Mouse (Mus musculus): Measurements from ENCODE around the gene Tanc1. TPM values are rescaled to one million over a fixed set of nuclear protein-coding genes. Genes with fewer than 3 reads are reported as not detected.

Gene Tanc1
- polyA plus RNA-seq, 1 experiment from 2014 or later = 24.8 TPM

GRCm38 (mm10) chr2:59733410-59733809, 121.6 kb downstream of the Tanc1 start:
- Histone ChIP-seq H3K36me3 (ENCODE audit: control insufficient read depth, insufficient read depth, low read length) (no peaks in the 10 kb centered on the region), H3K9ac (ENCODE audit: low read length) (no peak overlapping the region), H3K9me3 (ENCODE audit: control insufficient read depth, low read length) (no peaks in the 10 kb centered on the region), H3K4me3 (ENCODE audit: low read depth, low read length) (no peak overlapping the region), H3K27me3 (replicated peaks; ENCODE audit: control insufficient read depth, insufficient read depth, low read length) (no peaks in the 10 kb centered on the region), H3K4me1 (replicated peaks; ENCODE audit: control insufficient read depth, insufficient read depth, low read length) (peaks cover 3% of the 10 kb centered on the region; the same call in 1 of the 2 replicates), H3K27ac (ENCODE audit: low read depth) (peak overlapping the region; percentile 45; the same call in 1 of the 2 replicates), H3K4me2 (ENCODE audit: low read length) (no peak overlapping the region)
- WGBS = 54% methylated on average over 5 of the region's 5 CpGs
- DNase-seq (ENCODE audit: low spot score) (no peak), ATAC-seq (replicated peaks; ENCODE audit: low FRiP score, low TSS enrichment, low read depth) (no peak)

- WGBS = 58% methylated on average over 10 of the region's 10 CpGs
- no peaks in the 10 kb centered on the region for H3K27me3 ChIP-seq (replicated peaks; ENCODE audit: control insufficient read depth, insufficient read depth, low read length)
- H3K36me3 ChIP-seq (ENCODE audit: control insufficient read depth, insufficient read depth, low read length) = no peaks in the 10 kb centered on the region
- no peak overlapping the region for H3K27ac ChIP-seq (ENCODE audit: low read depth)
- no peak overlapping the region for H3K4me2 ChIP-seq (ENCODE audit: low read length)
- DNase-seq (ENCODE audit: low spot score) = no peak
- 0 out of 2 replicates have a peak, but pooled peaks have one; percentile 40 for ATAC-seq (replicated peaks; ENCODE audit: low FRiP score, low TSS enrichment, low read depth)
- peaks cover 4% of the 10 kb centered on the region; the same call in 1 of the 2 replicates for H3K4me1 ChIP-seq (replicated peaks; ENCODE audit: control insufficient read depth, insufficient read depth, low read length)
- H3K4me3 ChIP-seq (ENCODE audit: low read depth, low read length) = no peak overlapping the region
- H3K9ac ChIP-seq (ENCODE audit: low read length) = no peak overlapping the region
- no peaks in the 10 kb centered on the region for H3K9me3 ChIP-seq (ENCODE audit: control insufficient read depth, low read length)
Measured at GRCm38 (mm10) chr2:59736401-59736898, 124.6 kb downstream of the Tanc1 start.

- no peak overlapping the region for H3K27ac ChIP-seq (ENCODE audit: low read depth)
- no peak for ATAC-seq (replicated peaks; ENCODE audit: low FRiP score, low TSS enrichment, low read depth)
- no peak for DNase-seq (ENCODE audit: low spot score)
- H3K4me1 ChIP-seq (replicated peaks; ENCODE audit: control insufficient read depth, insufficient read depth, low read length) = peaks cover 11% of the 10 kb centered on the region; the same call in 1 of the 2 replicates
- 83% methylated on average over 6 of the region's 6 CpGs for WGBS
- no peak overlapping the region for H3K4me3 ChIP-seq (ENCODE audit: low read depth, low read length)
- no peaks in the 10 kb centered on the region for H3K36me3 ChIP-seq (ENCODE audit: control insufficient read depth, insufficient read depth, low read length)
- no peaks in the 10 kb centered on the region for H3K27me3 ChIP-seq (replicated peaks; ENCODE audit: control insufficient read depth, insufficient read depth, low read length)
- no peak overlapping the region for H3K9ac ChIP-seq (ENCODE audit: low read length)
- no peak overlapping the region for H3K4me2 ChIP-seq (ENCODE audit: low read length)
- H3K9me3 ChIP-seq (ENCODE audit: control insufficient read depth, low read length) = no peaks in the 10 kb centered on the region
Measured at GRCm38 (mm10) chr2:59737368-59737767, 125.5 kb downstream of the Tanc1 start.

GRCm38 (mm10) chr2:59738356-59738755, 126.5 kb downstream of the Tanc1 start:
- H3K9ac ChIP-seq (ENCODE audit: low read length) = no peak overlapping the region
- 84% methylated on average over 5 of the region's 5 CpGs for WGBS
- H3K4me2 ChIP-seq (ENCODE audit: low read length) = no peak overlapping the region
- no peaks in the 10 kb centered on the region for H3K36me3 ChIP-seq (ENCODE audit: control insufficient read depth, insufficient read depth, low read length)
- H3K27me3 ChIP-seq (replicated peaks; ENCODE audit: control insufficient read depth, insufficient read depth, low read length) = no peaks in the 10 kb centered on the region
- no peaks in the 10 kb centered on the region for H3K9me3 ChIP-seq (ENCODE audit: control insufficient read depth, low read length)
- DNase-seq (ENCODE audit: low spot score) (no peak), ATAC-seq (replicated peaks; ENCODE audit: low FRiP score, low TSS enrichment, low read depth) (no peak)
- H3K4me3 ChIP-seq (ENCODE audit: low read depth, low read length) = no peak overlapping the region
- H3K4me1 ChIP-seq (replicated peaks; ENCODE audit: control insufficient read depth, insufficient read depth, low read length) = peaks cover 14% of the 10 kb centered on the region; the same call in 1 of the 2 replicates
- no peak overlapping the region for H3K27ac ChIP-seq (ENCODE audit: low read depth)

- Histone ChIP-seq H3K4me3 (ENCODE audit: low read depth, low read length) (no peak overlapping the region), H3K4me1 (replicated peaks; ENCODE audit: control insufficient read depth, insufficient read depth, low read length) (peaks cover 14% of the 10 kb centered on the region; the same call in 1 of the 2 replicates), H3K27me3 (replicated peaks; ENCODE audit: control insufficient read depth, insufficient read depth, low read length) (no peaks in the 10 kb centered on the region), H3K9me3 (ENCODE audit: control insufficient read depth, low read length) (no peaks in the 10 kb centered on the region), H3K36me3 (ENCODE audit: control insufficient read depth, insufficient read depth, low read length) (no peaks in the 10 kb centered on the region), H3K9ac (ENCODE audit: low read length) (no peak overlapping the region), H3K27ac (ENCODE audit: low read depth) (no peak overlapping the region), H3K4me2 (ENCODE audit: low read length) (no peak overlapping the region)
- ATAC-seq (replicated peaks; ENCODE audit: low FRiP score, low TSS enrichment, low read depth) = no peak
- no peak for DNase-seq (ENCODE audit: low spot score)
- WGBS = 74% methylated on average over 8 of the region's 8 CpGs
Measured at GRCm38 (mm10) chr2:59739036-59739435, 127.2 kb downstream of the Tanc1 start.

- WGBS = 70% methylated on average over 12 of the region's 12 CpGs
- Histone ChIP-seq H3K9ac (ENCODE audit: low read length) (no peak overlapping the region), H3K36me3 (ENCODE audit: control insufficient read depth, insufficient read depth, low read length) (no peaks in the 10 kb centered on the region), H3K4me1 (replicated peaks; ENCODE audit: control insufficient read depth, insufficient read depth, low read length) (peaks cover 14% of the 10 kb centered on the region; the same call in 1 of the 2 replicates), H3K4me3 (ENCODE audit: low read depth, low read length) (no peak overlapping the region), H3K9me3 (ENCODE audit: control insufficient read depth, low read length) (no peaks in the 10 kb centered on the region), H3K27me3 (replicated peaks; ENCODE audit: control insufficient read depth, insufficient read depth, low read length) (no peaks in the 10 kb centered on the region), H3K27ac (ENCODE audit: low read depth) (no peak overlapping the region), H3K4me2 (ENCODE audit: low read length) (no peak overlapping the region)
- no peak for ATAC-seq (replicated peaks; ENCODE audit: low FRiP score, low TSS enrichment, low read depth)
- no peak for DNase-seq (ENCODE audit: low spot score)
Measured at GRCm38 (mm10) chr2:59742500-59743116, 130.8 kb downstream of the Tanc1 start.

- Histone ChIP-seq H3K36me3 (ENCODE audit: control insufficient read depth, insufficient read depth, low read length) (no peaks in the 10 kb centered on the region), H3K4me3 (ENCODE audit: low read depth, low read length) (no peak overlapping the region), H3K9ac (ENCODE audit: low read length) (no peak overlapping the region), H3K4me1 (replicated peaks; ENCODE audit: control insufficient read depth, insufficient read depth, low read length) (peaks cover 14% of the 10 kb centered on the region; the same call in 1 of the 2 replicates), H3K9me3 (ENCODE audit: control insufficient read depth, low read length) (no peaks in the 10 kb centered on the region), H3K4me2 (ENCODE audit: low read length) (no peak overlapping the region), H3K27me3 (replicated peaks; ENCODE audit: control insufficient read depth, insufficient read depth, low read length) (no peaks in the 10 kb centered on the region), H3K27ac (ENCODE audit: low read depth) (no peak overlapping the region)
- WGBS = 39% methylated on average over 6 of the region's 6 CpGs
- no peak for ATAC-seq (replicated peaks; ENCODE audit: low FRiP score, low TSS enrichment, low read depth)
- DNase-seq (ENCODE audit: low spot score) = peak; percentile 80
Measured at GRCm38 (mm10) chr2:59745428-59745827, 133.6 kb downstream of the Tanc1 start.

- ATAC-seq (replicated peaks; ENCODE audit: low FRiP score, low TSS enrichment, low read depth) (no peak), DNase-seq (ENCODE audit: low spot score) (no peak)
- Histone ChIP-seq H3K4me3 (ENCODE audit: low read depth, low read length) (no peak overlapping the region), H3K27ac (ENCODE audit: low read depth) (no peak overlapping the region), H3K4me2 (ENCODE audit: low read length) (no peak overlapping the region), H3K4me1 (replicated peaks; ENCODE audit: control insufficient read depth, insufficient read depth, low read length) (peaks cover 14% of the 10 kb centered on the region; the same call in 1 of the 2 replicates), H3K36me3 (ENCODE audit: control insufficient read depth, insufficient read depth, low read length) (no peaks in the 10 kb centered on the region), H3K27me3 (replicated peaks; ENCODE audit: control insufficient read depth, insufficient read depth, low read length) (no peaks in the 10 kb centered on the region), H3K9ac (ENCODE audit: low read length) (no peak overlapping the region), H3K9me3 (ENCODE audit: control insufficient read depth, low read length) (no peaks in the 10 kb centered on the region)
- 86% methylated on average over 9 of the region's 9 CpGs for WGBS
Measured at GRCm38 (mm10) chr2:59746070-59746469, 134.2 kb downstream of the Tanc1 start.

- no peak overlapping the region for H3K9ac ChIP-seq (ENCODE audit: low read length)
- 0 out of 2 replicates have a peak, but pooled peaks cover 2% of the 10 kb centered on the region for H3K4me1 ChIP-seq (replicated peaks; ENCODE audit: control insufficient read depth, insufficient read depth, low read length)
- WGBS = 91% methylated on average over 9 of the region's 9 CpGs
- H3K4me2 ChIP-seq (ENCODE audit: low read length) = no peak overlapping the region
- no peaks in the 10 kb centered on the region for H3K36me3 ChIP-seq (ENCODE audit: control insufficient read depth, insufficient read depth, low read length)
- no peak overlapping the region for H3K27ac ChIP-seq (ENCODE audit: low read depth)
- ATAC-seq (replicated peaks; ENCODE audit: low FRiP score, low TSS enrichment, low read depth) = no peak
- no peak for DNase-seq (ENCODE audit: low spot score)
- H3K4me3 ChIP-seq (ENCODE audit: low read depth, low read length) = no peak overlapping the region
- no peaks in the 10 kb centered on the region for H3K27me3 ChIP-seq (replicated peaks; ENCODE audit: control insufficient read depth, insufficient read depth, low read length)
- no peaks in the 10 kb centered on the region for H3K9me3 ChIP-seq (ENCODE audit: control insufficient read depth, low read length)
Measured at GRCm38 (mm10) chr2:59747757-59748156, 135.9 kb downstream of the Tanc1 start.
